Mouse (Mus musculus): Measurements from ENCODE around the gene Gm438. TPM values are rescaled to one million over a fixed set of nuclear protein-coding genes. Genes with fewer than 3 reads are reported as not detected.
A peak's percentile ranks its signal among the peaks of the same experiment; 100 is the strongest.
"Not testable (repeated sequence)": the region's sequence is repeated elsewhere in the genome, so short reads cannot be mapped to it uniquely, and the experiment has no call there.

Gm438 gene
- not detected in 2 replicates for polyA plus RNA-seq (2012; rRNA removed)

DNA sequence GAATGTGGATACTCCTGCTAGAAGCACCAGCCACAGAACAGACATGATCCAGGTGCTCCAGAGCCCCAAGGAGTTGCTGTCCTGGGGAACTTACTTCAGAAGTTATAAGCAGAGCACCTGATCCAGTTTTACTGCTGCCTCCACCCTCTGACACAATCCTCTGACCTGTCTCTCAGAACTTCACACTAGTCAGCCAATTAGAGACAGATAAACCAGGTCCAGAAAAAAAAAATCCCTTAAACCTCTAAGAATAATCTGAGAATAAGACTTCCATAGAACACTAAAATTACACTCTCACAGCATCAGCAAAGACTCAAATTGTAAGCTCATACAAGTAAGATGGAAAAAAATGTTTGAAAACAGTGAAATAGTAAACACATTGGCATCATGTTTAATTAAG is at the start of gene Gm438:
Gm438 (minus strand) TSS at position 101 of the 400 bp plus-strand sequence.
- no peak within 1 kb of the TSS for H3K4me3 ChIP-seq (replicated peaks; ENCODE audit: extremely low read depth, low read depth, low read length)
- no peaks in the 10 kb centered on the region for H3K4me1 ChIP-seq (ENCODE audit: control insufficient read depth, insufficient read depth, low read length)
- no peak for TF ChIP-seq POLR2A (IDR thresholded peaks at IDR 0.05; ENCODE audit: borderline replicate concordance, extremely low read depth, low read depth, low read length)
- TF ChIP-seq CTCF (IDR thresholded peaks at IDR 0.05; ENCODE audit: insufficient read depth, low read length) = no peak
- no peak for DNase-seq

DNA sequence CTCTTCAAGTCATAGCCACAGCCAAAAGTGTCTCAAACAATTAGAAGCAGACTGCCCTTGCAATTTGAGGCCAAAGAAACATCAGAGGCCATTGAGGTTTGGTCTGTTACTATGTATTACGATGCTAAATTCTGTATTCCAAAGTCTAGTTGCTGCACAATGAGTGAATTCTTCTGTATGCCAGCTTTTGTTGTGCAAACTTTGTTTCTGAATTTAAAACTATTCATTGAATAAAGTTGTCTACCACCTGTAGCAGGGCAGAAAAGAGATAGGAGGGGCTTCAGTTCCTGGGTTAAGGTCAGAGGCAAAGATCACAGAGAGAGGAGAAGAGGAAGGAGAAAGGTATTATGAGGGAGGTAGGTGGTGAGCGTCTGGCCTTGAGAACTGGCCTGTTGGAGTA is 38.3 kb upstream of the Gm438 start:
- no peaks in the 10 kb centered on the region for H3K4me1 ChIP-seq (ENCODE audit: control insufficient read depth, insufficient read depth, low read length)
- H3K4me3 ChIP-seq (replicated peaks; ENCODE audit: extremely low read depth, low read depth, low read length) = no peak overlapping the region
- WGBS = 65% methylated on average over 2 of the region's 2 CpGs
- DNase-seq = no peak
- TF ChIP-seq CTCF (IDR thresholded peaks at IDR 0.05; ENCODE audit: insufficient read depth, low read length) (no peak), POLR2A (IDR thresholded peaks at IDR 0.05; ENCODE audit: borderline replicate concordance, extremely low read depth, low read depth, low read length) (no peak)

DNA sequence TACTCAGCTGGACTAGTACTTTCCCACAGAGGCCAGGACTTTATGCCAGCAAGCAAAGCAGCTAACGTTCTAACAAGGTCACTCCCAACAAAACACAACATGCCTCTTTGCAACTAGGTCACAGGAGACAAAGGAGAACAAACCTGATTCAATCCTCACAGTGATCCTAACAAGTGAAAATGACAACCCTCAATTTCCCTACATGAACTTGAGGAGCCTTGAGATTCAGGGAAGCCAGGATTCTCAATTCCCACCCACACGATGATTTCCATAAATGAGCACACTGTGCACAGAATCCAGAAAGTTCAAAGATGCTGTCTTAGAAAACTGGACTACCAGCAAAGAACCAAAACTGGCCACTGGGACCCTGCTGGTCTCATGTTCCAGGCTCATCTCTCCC is 37.6 kb upstream of the Gm438 start:
- WGBS = 89% methylated on average over 2 of the region's 2 CpGs
- no peak overlapping the region for H3K4me3 ChIP-seq (replicated peaks; ENCODE audit: extremely low read depth, low read depth, low read length)
- DNase-seq = no peak
- TF ChIP-seq CTCF (IDR thresholded peaks at IDR 0.05; ENCODE audit: insufficient read depth, low read length) = no peak
- TF ChIP-seq POLR2A (IDR thresholded peaks at IDR 0.05; ENCODE audit: borderline replicate concordance, extremely low read depth, low read depth, low read length) = no peak
- no peaks in the 10 kb centered on the region for H3K4me1 ChIP-seq (ENCODE audit: control insufficient read depth, insufficient read depth, low read length)

DNA sequence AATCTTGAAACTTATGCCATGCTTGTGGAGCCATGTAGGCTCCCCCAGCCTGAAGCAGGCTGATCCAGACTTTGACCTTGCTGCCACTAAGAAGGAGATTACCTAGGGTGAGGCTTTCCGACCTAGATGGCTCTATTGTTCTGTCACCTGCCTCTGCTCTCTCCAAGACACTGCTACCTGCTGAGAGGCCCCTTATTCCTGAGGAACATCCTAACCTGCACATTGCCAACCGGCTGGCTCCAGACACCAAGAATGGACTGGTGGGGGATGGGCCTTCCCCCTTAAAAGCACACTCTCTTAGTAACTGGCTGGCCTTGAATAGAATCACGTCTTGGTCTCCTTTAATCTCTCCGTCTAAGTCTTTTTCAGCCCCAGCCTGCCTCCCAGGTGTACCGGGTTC is 20.8 kb upstream of the Gm438 start:
- not testable (repeated sequence) for H3K4me3 ChIP-seq (replicated peaks; ENCODE audit: extremely low read depth, low read depth, low read length); H3K4me1 ChIP-seq (ENCODE audit: control insufficient read depth, insufficient read depth, low read length); DNase-seq
- 50% methylated on average over 5 of the region's 5 CpGs for WGBS

DNA sequence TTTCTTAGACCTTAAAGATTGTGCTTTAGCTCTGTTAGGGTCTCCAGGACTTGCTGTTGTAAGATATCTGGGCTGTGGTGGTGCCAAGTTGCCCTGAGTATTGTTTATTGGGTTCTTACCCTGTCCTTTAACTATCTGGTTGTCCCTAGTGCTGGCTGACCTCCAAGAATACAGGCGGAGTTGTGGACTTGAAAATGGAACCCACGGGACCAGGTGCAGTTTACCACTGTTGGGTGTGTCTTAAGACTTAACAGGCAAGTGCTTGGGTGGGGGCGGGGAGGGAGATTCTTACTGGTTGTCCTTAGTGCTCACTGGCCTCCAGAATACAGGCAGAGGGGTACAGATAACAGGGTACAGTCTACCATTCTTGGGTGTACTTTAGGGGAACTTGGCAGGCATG is 17.2 kb upstream of the Gm438 start:
- WGBS = 64% methylated on average over 3 of the region's 3 CpGs
- Histone ChIP-seq H3K4me1 (ENCODE audit: control insufficient read depth, insufficient read depth, low read length) (no peaks in the 10 kb centered on the region), H3K4me3 (replicated peaks; ENCODE audit: extremely low read depth, low read depth, low read length) (no peak overlapping the region)
- DNase-seq = no peak
- TF ChIP-seq CTCF (IDR thresholded peaks at IDR 0.05; ENCODE audit: insufficient read depth, low read length) (no peak), POLR2A (IDR thresholded peaks at IDR 0.05; ENCODE audit: borderline replicate concordance, extremely low read depth, low read depth, low read length) (no peak)

DNA sequence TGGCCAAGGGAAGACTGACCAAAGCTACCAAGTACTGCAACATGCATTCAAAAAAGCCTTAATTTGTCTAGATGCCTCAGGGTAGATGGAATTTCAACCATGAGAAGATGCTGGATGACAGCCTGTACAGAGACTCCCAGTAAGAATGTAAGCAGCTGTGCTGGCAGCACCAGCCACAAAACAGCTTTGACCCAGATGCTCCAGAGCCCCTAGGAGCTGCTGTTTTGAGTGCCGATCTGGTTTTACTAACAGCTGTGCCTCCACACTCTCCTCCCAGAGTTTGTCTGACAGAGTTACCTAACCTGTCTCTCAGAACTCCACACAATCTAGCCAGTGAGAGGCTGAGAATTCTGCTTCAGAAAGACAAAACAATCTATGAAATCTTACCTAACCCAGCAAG is 3.8 kb upstream of the Gm438 start:
- Histone ChIP-seq H3K4me3 (replicated peaks; ENCODE audit: extremely low read depth, low read depth, low read length) (no peak overlapping the region), H3K4me1 (ENCODE audit: control insufficient read depth, insufficient read depth, low read length) (no peaks in the 10 kb centered on the region)
- no peak for TF ChIP-seq CTCF (IDR thresholded peaks at IDR 0.05; ENCODE audit: insufficient read depth, low read length)
- TF ChIP-seq POLR2A (IDR thresholded peaks at IDR 0.05; ENCODE audit: borderline replicate concordance, extremely low read depth, low read depth, low read length) = no peak
- DNase-seq = no peak
- 62% methylated on average over 1 of the region's 1 CpGs for WGBS

DNA sequence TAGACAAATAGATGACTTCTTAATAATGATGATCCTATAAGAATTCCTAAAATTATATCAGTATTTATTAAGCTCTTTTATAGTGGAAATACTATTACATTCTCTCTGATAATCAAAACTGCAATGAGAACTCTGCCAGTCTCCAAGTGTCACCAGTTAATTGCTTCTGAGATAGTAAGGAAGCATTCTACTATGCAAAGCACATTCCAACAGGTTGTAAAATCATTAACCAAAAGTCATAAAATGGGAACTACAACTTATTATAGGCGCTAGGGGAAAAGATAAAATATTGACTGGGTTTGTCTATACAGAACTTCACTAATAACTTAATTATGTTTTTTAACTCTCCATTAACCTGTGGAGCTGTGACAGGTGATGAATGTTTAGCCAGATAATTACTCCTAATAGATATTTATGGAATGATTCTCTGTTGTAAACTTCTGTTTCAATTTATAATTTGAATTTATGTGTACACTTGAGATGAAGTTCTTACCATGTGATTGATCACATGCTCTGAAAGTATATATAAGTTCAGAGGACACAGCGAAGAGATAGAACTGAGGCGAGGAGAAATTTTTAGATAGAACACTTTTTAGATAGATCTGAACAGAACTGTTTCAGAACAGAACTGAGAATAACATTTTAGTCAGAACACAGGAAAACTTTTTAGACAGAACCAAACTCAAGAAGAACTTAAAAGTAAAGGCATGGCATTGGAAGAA is 3.7 kb downstream of the Gm438 start:
- WGBS = 70% methylated on average over 3 of the region's 3 CpGs
- Histone ChIP-seq H3K4me1 (ENCODE audit: control insufficient read depth, insufficient read depth, low read length) (no peaks in the 10 kb centered on the region), H3K4me3 (replicated peaks; ENCODE audit: extremely low read depth, low read depth, low read length) (no peak overlapping the region)
- TF ChIP-seq POLR2A (IDR thresholded peaks at IDR 0.05; ENCODE audit: borderline replicate concordance, extremely low read depth, low read depth, low read length) (no peak), CTCF (IDR thresholded peaks at IDR 0.05; ENCODE audit: insufficient read depth, low read length) (no peak)
- no peak for DNase-seq

DNA sequence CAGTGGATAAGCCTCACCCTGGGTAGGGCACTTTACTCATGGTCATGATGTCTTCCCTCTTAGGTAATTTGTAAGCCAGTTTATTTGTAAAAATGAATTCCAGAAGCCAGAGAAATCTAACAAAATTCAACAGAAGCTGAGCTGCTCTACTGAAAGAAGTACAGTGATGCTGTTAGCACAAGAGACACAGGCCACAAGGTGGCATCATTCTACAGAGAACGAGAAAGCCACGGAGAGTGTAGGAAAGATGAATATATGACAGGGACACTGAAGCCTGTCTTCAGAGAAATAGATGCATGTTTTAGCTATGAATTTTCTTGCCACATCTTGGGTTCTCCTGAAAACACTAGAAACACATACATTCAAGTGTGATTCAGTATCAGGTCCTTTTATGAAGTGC is 20.7 kb downstream of the Gm438 start:
- peak; percentile 4 for DNase-seq
- TF ChIP-seq POLR2A (IDR thresholded peaks at IDR 0.05; ENCODE audit: borderline replicate concordance, extremely low read depth, low read depth, low read length) = no peak
- no peak for TF ChIP-seq CTCF (IDR thresholded peaks at IDR 0.05; ENCODE audit: insufficient read depth, low read length)
- H3K4me3 ChIP-seq (replicated peaks; ENCODE audit: extremely low read depth, low read depth, low read length) = no peak overlapping the region
- 24% methylated on average over 2 of the region's 2 CpGs for WGBS
- no peaks in the 10 kb centered on the region for H3K4me1 ChIP-seq (ENCODE audit: control insufficient read depth, insufficient read depth, low read length)

DNA sequence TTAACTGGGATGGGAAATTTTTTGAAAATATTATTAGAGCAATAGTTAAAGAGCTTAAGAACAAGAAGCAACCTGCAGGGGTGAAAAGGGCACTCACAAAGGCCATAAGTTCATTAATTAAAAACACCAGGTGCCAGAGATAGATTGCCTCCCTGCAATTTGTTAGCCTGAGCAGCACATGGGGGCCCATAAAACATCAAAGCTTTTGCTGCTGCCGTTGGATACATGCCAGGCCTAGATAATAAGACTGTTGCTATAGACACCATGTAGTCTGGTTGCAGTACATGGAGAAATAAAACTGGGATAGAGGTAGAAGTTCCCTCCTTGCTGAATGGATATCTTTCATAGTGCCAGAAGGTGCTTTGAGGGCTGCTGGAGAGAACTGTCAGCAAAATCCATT is 37.2 kb downstream of the Gm438 start:
- Histone ChIP-seq H3K4me3 (replicated peaks; ENCODE audit: extremely low read depth, low read depth, low read length) (no peak overlapping the region), H3K4me1 (ENCODE audit: control insufficient read depth, insufficient read depth, low read length) (no peaks in the 10 kb centered on the region)
- DNase-seq = no peak
- 39% methylated on average over 1 of the region's 1 CpGs for WGBS
- TF ChIP-seq CTCF (IDR thresholded peaks at IDR 0.05; ENCODE audit: insufficient read depth, low read length) (no peak), POLR2A (IDR thresholded peaks at IDR 0.05; ENCODE audit: borderline replicate concordance, extremely low read depth, low read depth, low read length) (no peak)

Other genes starting within 250 kb of the Gm438 start
- gene Gm13124, start 221.4 kb downstream of the Gm438 start, polyA plus RNA-seq (2012; rRNA removed) = not detected in 2 replicates
- not detected in 2 replicates for gene Aadacl4, start 172.9 kb downstream of the Gm438 start, polyA plus RNA-seq (2012; rRNA removed)
- not detected in 2 replicates for gene Gm436, start 100.2 kb downstream of the Gm438 start, polyA plus RNA-seq (2012; rRNA removed)
- not detected in 2 replicates for gene Gm13178, start 65.2 kb downstream of the Gm438 start, polyA plus RNA-seq (2012; rRNA removed)
- gene Dhrs3, start 106.2 kb upstream of the Gm438 start, polyA plus RNA-seq (2012; rRNA removed) = 150 and 175 TPM in 2 replicates

Measured in lung, adult 2 months (tissue).